Mouse (Mus musculus) liver, embryonic 14.5 days (tissue): ENCODE data around the gene Tecta.
A peak's percentile ranks its signal among the peaks of the same experiment; 100 is the strongest.

Experiments used
- CTCF ChIP-seq: IDR thresholded peaks from 2 replicates; pipeline ENCODE4 v1.5.1; 2016; ENCODE audit warnings: antibody characterized with exemption, low read depth, control low read depth
- EP300 ChIP-seq: IDR thresholded peaks from 2 replicates; pipeline ENCODE4 v1.6.1; 2016; ENCODE audit warnings: antibody characterized with exemption, low read depth

- TF ChIP-seq CTCF (peak; percentile 40), EP300 (no peak)
Observed at GRCm38 (mm10) chr9:42320616-42321015, 79.1 kb downstream of the Tecta start.
